In the genomic region with DNA sequence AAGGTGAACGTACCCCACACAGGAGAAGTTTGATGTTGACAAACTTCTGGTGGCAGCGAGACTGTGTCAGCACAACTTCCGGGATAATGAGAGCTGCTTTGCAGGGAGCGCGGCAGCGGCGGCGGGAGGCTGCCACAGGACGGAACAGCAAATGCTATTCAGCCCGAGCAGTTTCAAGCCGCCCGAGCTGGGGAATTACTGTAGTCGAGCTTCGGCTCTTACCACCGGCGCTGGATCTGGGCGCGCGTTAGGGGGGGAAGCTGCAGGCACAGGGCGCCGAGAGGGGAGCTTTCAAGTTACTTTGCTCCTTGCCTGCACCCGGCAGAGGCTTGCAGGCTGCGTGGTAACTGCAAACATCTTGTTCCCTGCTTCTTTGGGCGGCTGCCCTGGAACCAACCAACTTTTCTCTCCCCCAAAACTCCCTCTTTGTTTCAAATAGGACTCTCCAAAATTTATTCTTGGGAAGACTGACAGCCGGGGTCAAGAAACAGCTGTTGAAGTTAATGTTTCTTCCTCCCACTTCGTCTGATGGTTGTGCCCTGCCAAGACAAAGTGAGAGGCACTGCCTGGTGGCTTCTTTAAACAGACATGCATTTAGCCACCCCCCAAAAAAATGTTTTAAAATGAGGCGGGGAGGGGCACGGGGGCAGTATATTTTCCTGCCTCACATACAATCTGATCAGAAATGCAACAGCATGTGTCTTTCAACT, we compare ENCODE assay signal across 8 mouse cellular contexts.
A peak's percentile ranks its signal among the peaks of the same experiment; 100 is the strongest.
DNase-seq lines count a peak whose midpoint lies in the region; ATAC-seq lines count a peak whose summit lies in the region.

No protein-coding gene starts in this region.

- H3K4me1 ChIP-seq in hindbrain, embryonic 16.5 days (ENCODE audit: control insufficient read depth, insufficient read depth, low read depth, low read length): peaks cover 39% of the 10 kb centered on the region

- peak overlapping the region; percentile 97 for H3K27ac ChIP-seq in hindbrain, embryonic 16.5 days (ENCODE audit: low read depth, low read length)
- peak overlapping the region; percentile 84 for H3K27ac ChIP-seq in macrophage

- peak overlapping the region; percentile 43 for H3K4me3 ChIP-seq in hindbrain, embryonic 16.5 days (ENCODE audit: low read length)
- H3K4me3 ChIP-seq in macrophage (ENCODE audit: inconsistent target): peak overlapping the region; percentile 41

- H3K9me3 ChIP-seq in hindbrain, embryonic 16.5 days (ENCODE audit: control insufficient read depth, low read length): no peaks in the 10 kb centered on the region

- H3K9ac ChIP-seq in hindbrain, embryonic 16.5 days (ENCODE audit: low read depth, low read length): peak overlapping the region; percentile 64

- no peaks in the 10 kb centered on the region for H3K79me2 ChIP-seq in macrophage (ENCODE audit: inconsistent target)

- WGBS in hindbrain, embryonic 16.5 days: under 1% methylated on average over 25 of the region's 28 CpGs
- WGBS in macrophage (ENCODE audit: missing documents): under 1% methylated on average over 28 of the region's 28 CpGs

- ATAC-seq in hindbrain, embryonic 16.5 days: peak; percentile 96

- peak overlapping the region; percentile 85 for H3K4me2 ChIP-seq in hindbrain, embryonic 16.5 days (ENCODE audit: low read length)

- H3K27me3 ChIP-seq in hindbrain, embryonic 16.5 days (replicated peaks; ENCODE audit: control insufficient read depth, insufficient read depth, low read length): no peaks in the 10 kb centered on the region

- DNase-seq in WW6 (ENCODE audit: low read depth, low spot score): peak; percentile 61
- peak; percentile 93 to 95 for DNase-seq in cerebellum, postnatal 4 days (ENCODE audit: low spot score in 2 of 2)
- DNase-seq in gastrocnemius, adult 18-20 months (ENCODE audit: low spot score): peak; percentile 95
- DNase-seq in left cerebral cortex, adult 18-20 months (ENCODE audit: low spot score in 2 of 2): peak; percentile 87 to 90
- peak; percentile 93 for DNase-seq in right cerebral cortex, adult 18-20 months
- DNase-seq in urinary bladder, postnatal 10 days (ENCODE audit: low spot score): peak; percentile 92

- no peaks in the 10 kb centered on the region for H3K36me3 ChIP-seq in hindbrain, embryonic 16.5 days (ENCODE audit: control insufficient read depth, insufficient read depth, low read length)
- no peaks in the 10 kb centered on the region for H3K36me3 ChIP-seq in macrophage (ENCODE audit: inconsistent target)

Comparison
In these comparisons a context has a peak if more than half of its experiments do, and no peak if none do; other contexts are left out.
1. Peak in every context shown above with its lines: DNase-seq, ATAC-seq, H3K4me3 ChIP-seq and H3K27ac ChIP-seq.